Mouse (Mus musculus): Measurements from ENCODE around the gene 4933405O20Rik.

Gene 4933405O20Rik

DNA sequence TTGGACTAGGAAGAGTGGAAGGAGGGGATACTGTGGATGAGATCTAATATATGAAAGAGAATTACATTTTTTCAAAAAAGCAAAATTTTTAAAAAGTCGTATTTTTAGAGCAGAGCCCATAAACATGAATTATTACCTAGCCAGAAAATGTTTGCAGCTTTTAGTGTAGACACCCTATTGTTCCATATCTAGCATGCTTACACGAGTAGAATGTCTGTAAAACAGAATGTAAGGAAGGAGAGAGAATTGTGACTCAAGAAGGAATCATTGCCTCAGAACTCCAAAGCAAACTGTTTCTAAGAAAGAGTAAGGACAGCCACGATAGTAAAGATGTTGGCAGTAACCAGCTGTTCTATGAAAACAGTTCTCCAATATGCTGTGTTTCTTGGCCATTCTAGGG lies at the start of gene 4933405O20Rik:
4933405O20Rik (plus strand) TSS at position 301 of the 400 bp plus-strand sequence.
- DNase-seq (ENCODE audit: low read depth, low spot score) = no peak

DNA sequence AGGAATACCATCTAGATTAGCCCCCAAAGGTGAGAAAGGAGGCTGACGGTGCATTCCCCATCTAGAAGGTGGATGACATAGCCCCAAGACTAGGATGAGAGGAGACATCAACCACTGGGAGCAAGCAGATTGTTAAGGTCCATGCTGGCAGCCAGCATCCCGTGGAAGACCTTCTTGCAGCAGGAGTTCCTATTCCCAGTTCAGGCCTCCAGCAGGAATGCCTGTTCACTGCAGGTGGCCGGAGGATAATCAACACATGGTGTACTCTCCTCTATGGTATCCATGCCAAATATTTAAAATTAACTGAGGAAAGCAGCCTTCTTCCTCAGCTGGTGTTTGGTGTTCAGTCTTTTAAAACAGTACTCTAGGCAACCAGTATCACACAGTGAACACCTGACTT lies 49.4 kb upstream of the 4933405O20Rik start:
- no peak for DNase-seq (ENCODE audit: low read depth, low spot score)

DNA sequence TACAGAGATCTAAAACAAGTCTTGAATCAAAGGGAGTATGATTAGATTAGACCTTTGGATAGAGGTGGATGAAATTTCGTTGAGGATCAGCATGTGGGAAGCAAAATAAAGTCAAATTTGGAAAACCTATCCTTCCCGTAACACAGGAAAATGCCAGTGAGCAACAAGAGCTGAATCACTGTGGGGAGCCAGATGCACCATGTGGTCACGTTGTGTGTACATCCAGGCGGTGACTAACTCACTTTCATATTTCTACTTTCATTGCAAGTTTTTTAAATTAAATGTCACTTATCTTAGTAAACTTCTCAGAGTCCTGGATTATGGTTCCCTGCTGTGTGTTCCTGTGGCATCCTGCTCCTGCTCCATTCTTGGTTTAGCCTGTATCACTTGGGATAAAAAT lies 47.6 kb upstream of the 4933405O20Rik start:
- DNase-seq (ENCODE audit: low read depth, low spot score) = no peak

DNA sequence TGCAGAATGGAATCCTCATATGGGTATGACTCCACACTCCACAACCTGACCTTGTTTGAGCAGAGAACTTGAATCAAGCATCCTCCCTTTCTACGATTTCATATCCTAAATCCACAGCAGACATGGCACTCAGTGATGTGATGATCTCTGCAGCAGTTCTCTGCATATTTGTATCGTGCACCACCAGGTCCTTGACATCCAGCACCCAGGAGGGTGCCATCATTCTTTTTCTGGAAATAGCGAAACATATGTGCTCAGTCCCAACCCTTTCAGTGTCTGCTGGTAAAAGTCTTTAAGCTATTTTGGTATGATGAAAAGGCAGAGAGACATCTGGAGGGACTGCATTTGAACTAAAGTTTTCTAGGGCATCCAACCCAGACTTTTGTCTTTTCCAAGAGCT lies 36.3 kb upstream of the 4933405O20Rik start:
- no peak for DNase-seq (ENCODE audit: low read depth, low spot score)

DNA sequence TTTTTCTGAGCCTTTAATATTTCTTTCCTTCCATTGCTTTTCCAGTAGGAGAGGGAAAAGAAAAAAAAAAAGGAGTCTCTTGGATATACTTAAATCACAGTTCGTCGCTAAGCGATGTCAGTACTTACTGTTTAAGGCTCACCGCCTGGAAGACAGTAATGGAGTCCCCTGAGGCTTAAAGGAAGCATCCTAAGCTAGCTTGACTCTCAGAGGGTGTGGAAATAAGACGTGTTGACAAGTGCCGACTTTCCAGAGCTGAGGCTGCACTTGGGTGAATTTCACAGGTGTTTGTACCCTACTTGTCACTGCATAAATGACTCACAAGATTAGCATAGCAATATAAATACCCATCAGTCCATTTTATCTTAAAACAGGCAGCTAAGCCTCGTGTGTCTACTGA lies 25.1 kb upstream of the 4933405O20Rik start:
- no peak for DNase-seq (ENCODE audit: low read depth, low spot score)

DNA sequence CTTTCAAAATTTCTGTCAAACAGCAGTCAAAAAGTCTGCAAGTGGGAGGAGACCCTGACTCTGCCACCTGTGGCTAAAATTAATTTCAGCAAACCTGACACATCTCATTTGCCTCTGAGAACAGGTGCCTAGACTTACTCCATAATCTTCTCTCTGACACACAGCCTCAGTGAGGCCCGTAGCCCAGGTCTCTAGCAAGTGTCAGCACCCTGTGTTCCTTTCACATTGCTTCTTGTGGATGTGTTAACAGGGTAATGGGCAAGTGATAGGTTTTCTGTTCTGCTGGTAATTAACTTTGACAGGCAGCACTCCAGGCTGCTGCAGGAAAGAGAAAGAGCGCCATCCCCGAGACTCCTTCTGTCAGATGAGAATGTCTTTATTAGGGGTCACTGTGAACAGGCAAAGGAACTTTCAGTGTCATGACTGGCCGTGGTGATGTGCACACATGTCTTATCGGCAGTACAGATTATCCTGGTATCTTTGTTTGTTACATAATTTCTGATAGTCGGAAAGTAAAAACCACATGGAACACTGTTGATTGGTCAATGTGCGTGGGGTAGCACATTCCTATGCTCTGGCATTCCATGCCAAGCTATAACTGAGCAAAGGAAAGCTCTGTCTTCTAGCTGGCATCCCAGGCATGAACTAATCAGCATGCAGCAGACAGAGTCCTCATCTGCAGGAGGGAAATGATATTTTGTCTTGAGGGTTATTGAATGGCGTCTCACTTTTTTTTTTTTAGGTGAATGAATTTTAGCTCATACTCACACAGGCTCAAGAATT lies 10.2 kb upstream of the 4933405O20Rik start:
- no peak for DNase-seq (ENCODE audit: low read depth, low spot score)

DNA sequence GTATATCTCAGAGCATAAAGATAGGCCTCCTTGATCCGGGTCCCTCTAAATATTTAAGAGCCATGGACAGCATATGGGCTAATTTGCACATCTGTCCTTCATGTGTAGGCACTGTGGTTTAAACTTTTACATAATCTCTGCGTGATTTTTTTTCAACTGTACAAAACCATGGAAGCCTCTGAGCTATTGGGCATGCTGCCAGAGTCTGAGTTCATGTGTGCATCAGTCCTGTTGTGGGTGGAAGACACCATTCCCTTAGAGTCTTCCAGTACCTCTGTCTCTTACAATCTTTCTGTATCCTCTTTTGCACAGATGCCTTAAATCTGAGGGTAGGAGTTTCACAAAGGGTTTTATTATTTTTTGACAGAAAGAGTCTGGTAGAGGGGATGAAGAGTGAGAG lies 15.1 kb downstream of the 4933405O20Rik start:
- DNase-seq (ENCODE audit: low read depth, low spot score) = no peak

DNA sequence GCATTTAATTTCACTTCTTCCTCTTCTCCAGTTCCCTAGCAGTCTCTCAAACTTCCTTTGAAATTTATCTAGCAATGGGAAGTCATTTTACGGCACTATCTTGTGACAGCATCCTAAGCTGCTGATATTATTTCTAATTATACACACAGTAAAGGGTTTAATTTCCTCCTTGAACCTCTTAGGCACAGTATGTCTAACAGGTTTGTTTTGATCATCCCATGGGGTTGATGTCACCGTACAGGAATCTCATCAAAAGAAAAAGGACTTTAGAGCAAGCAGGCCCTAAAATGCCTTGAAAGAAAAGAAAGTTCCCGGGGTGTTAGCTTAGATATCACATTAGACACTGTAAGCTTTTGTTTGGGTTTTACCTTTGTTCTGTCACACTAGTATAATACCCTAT lies 30.2 kb downstream of the 4933405O20Rik start:
- no peak for DNase-seq (ENCODE audit: low read depth, low spot score)

DNA sequence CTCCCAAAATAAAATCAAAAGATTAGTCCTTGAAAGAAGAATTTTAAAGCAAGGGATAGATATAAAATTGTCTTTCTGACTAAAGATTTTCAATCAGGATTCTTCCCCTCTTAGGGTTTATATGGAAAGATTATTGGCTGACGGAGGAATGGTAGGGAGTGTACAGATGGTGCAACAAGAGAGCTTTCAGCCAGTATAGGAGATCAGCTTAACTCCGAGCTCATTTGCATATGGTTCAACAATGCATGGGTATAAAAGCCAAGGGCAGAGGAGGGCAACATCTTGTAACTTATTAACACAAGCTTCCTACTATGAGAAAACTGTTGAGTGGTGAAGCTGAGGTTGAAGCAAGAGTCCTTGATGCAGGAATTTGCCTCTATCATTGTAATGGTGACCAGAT lies 34.2 kb downstream of the 4933405O20Rik start:
- DNase-seq (ENCODE audit: low read depth, low spot score) = no peak

Data from forelimb bud, embryonic 11.5 days (tissue).